Mouse (Mus musculus) MEL (cell line): ENCODE data around the gene Shisa9. TPM values are rescaled to one million over a fixed set of nuclear protein-coding genes. Genes with fewer than 3 reads are reported as not detected.

Source experiments
- DNase-seq: peaks from one replicate; pipeline ENCODE4 v3.0.0; 2011; ENCODE audit warnings: low read depth, low spot score
- H3K27ac ChIP-seq: 2 replicates; pipeline ENCODE4 v1.5.1; 2012; ENCODE audit warnings: low read depth, mild to moderate bottlenecking, control low read depth, low read length, moderate library complexity; ENCODE audit not compliant: control insufficient read depth
- H3K27me3 ChIP-seq, 2 experiments: fragments of 150-350 bp in 1 of 2; sonication (generic) in 1 of 2; 2 replicates each; pipeline ENCODE4 v1.6.1; 2012; ENCODE audit warnings: low read length in 2 of 2, mild to moderate bottlenecking in 2 of 2, improper control_type of control experiment in 1 of 2, moderate library complexity in 1 of 2; ENCODE audit not compliant: insufficient read depth in 2 of 2, control insufficient read depth in 1 of 2
- H3K36me3 ChIP-seq, 2 experiments: 2 replicates each; pipeline ENCODE4 v1.6.1; 2012 to 2014; ENCODE audit warnings: low read length in 2 of 2, improper control_type of control experiment in 1 of 2, inconsistent platforms in 1 of 2, mild to moderate bottlenecking in 1 of 2; ENCODE audit not compliant: insufficient read depth in 2 of 2, control insufficient read depth in 1 of 2
- H3K4me1 ChIP-seq, 2 experiments: fragments of 150-350 bp in 1 of 2; sonication (generic) in 1 of 2; 2 replicates each; pipeline ENCODE4 v1.6.1; 2012; ENCODE audit warnings: low read length in 2 of 2, improper control_type of control experiment in 1 of 2, mild to moderate bottlenecking in 1 of 2; ENCODE audit not compliant: insufficient read depth in 2 of 2, control insufficient read depth in 1 of 2
- H3K4me3 ChIP-seq, 2 experiments: fragments of 150-350 bp in 1 of 2; sonication (generic) in 1 of 2; 2 replicates each; pipeline ENCODE4 v1.5.1; 2012; ENCODE audit warnings: low read depth in 2 of 2, low read length in 2 of 2, mild to moderate bottlenecking in 2 of 2, moderate library complexity in 2 of 2, control low read depth in 1 of 2, improper control_type of control experiment in 1 of 2; ENCODE audit not compliant: control insufficient read depth in 1 of 2, insufficient read depth in 1 of 2
- H3K79me2 ChIP-seq: 2 replicates; pipeline ENCODE4 v1.6.1; 2012; ENCODE audit warnings: mild to moderate bottlenecking, low read length, moderate library complexity; ENCODE audit not compliant: control insufficient read depth, poor library complexity, insufficient read depth
- H3K9ac ChIP-seq: 2 replicates; pipeline ENCODE4 v1.6.1; 2012; ENCODE audit warnings: low read depth, mild to moderate bottlenecking, control low read depth, low read length, moderate library complexity; ENCODE audit not compliant: control insufficient read depth, poor library complexity, severe bottlenecking
- H3K9me3 ChIP-seq: fragments of 150-350 bp; sonication (generic); replicated peaks from 2 replicates; pipeline ENCODE4 v1.6.1; 2012; ENCODE audit warnings: mild to moderate bottlenecking, low read length, improper control_type of control experiment, moderate library complexity; ENCODE audit not compliant: insufficient read depth
- BHLHE40 ChIP-seq: IDR thresholded peaks from 2 replicates; pipeline ENCODE4 v1.6.1; 2012; ENCODE audit warnings: low read depth, mild to moderate bottlenecking, inconsistent platforms, low read length, improper control_type of control experiment, borderline replicate concordance
- CHD1 ChIP-seq: IDR thresholded peaks from 2 replicates; pipeline ENCODE4 v1.6.1; 2012; ENCODE audit warnings: low read depth, mild to moderate bottlenecking, inconsistent platforms, low read length, improper control_type of control experiment
- CHD2 ChIP-seq: IDR thresholded peaks from 2 replicates; pipeline ENCODE4 v1.6.1; 2011; ENCODE audit warnings: low read length, improper control_type of control experiment
- CTCF ChIP-seq, 3 experiments: IDR thresholded peaks in 2 of 3; conservative IDR thresholded peaks in 1 of 3; 2 replicates each; pipeline ENCODE4 v1.5.1; 2011 to 2012; ENCODE audit warnings: low read length in 3 of 3, low read depth in 2 of 3, mild to moderate bottlenecking in 2 of 3, improper control_type of control experiment in 1 of 3, inconsistent platforms in 1 of 3, mixed read lengths in 1 of 3, moderate library complexity in 1 of 3; ENCODE audit not compliant: control insufficient read depth in 1 of 3, insufficient read depth in 1 of 3, poor library complexity in 1 of 3, severe bottlenecking in 1 of 3
- ETS1 ChIP-seq: IDR thresholded peaks from 2 replicates; pipeline ENCODE4 v1.6.1; 2012; ENCODE audit warnings: low read depth, mild to moderate bottlenecking, inconsistent platforms, low read length, improper control_type of control experiment, moderate library complexity
- JUND ChIP-seq: IDR thresholded peaks from 2 replicates; pipeline ENCODE4 v1.6.1; 2011; ENCODE audit warnings: low read depth, mild to moderate bottlenecking, improper control_type of control experiment, low read length
- KAT2A ChIP-seq: conservative IDR thresholded peaks from 2 replicates; pipeline ENCODE4 v1.6.1; 2012; ENCODE audit warnings: low read depth, low read length, improper control_type of control experiment, inconsistent platforms
- MXI1 ChIP-seq: IDR thresholded peaks from 2 replicates; pipeline ENCODE4 v1.6.1; 2011; ENCODE audit warnings: mild to moderate bottlenecking, low read depth, low read length, improper control_type of control experiment
- MYC ChIP-seq: IDR thresholded peaks from 2 replicates; pipeline ENCODE4 v1.6.1; 2011; ENCODE audit warnings: low read depth, mild to moderate bottlenecking, low read length, improper control_type of control experiment, moderate library complexity
- NRF1 ChIP-seq: IDR thresholded peaks from 2 replicates; pipeline ENCODE4 v1.6.1; 2014; ENCODE audit warnings: low read depth, mild to moderate bottlenecking, inconsistent platforms, low read length, improper control_type of control experiment, moderate library complexity; ENCODE audit not compliant: poor library complexity, insufficient read depth, severe bottlenecking
- RAD21 ChIP-seq: IDR thresholded peaks from 2 replicates; pipeline ENCODE4 v1.6.1; 2011; ENCODE audit warnings: mild to moderate bottlenecking, low read depth, low read length, improper control_type of control experiment
- UBTF ChIP-seq: IDR thresholded peaks from 2 replicates; pipeline ENCODE4 v1.6.1; 2012; ENCODE audit warnings: low read depth, mild to moderate bottlenecking, inconsistent platforms, low read length, improper control_type of control experiment, moderate library complexity, borderline replicate concordance; ENCODE audit not compliant: insufficient read depth
- USF1 ChIP-seq: IDR thresholded peaks from 2 replicates; pipeline ENCODE4 v1.6.1; 2014; ENCODE audit warnings: low read depth, mild to moderate bottlenecking, inconsistent platforms, low read length, improper control_type of control experiment, moderate library complexity
- polyA plus RNA-seq, 2 experiments: library from polyadenylated mRNA; stranded (reverse) in 1 of 2; unstranded in 1 of 2; fragments of >175 nt in 1 of 2; fragments of >200 nt in 1 of 2; gene quantifications; 2 replicates each; pipeline versions ENCODE4 v1.2.1 to v1.2.4; 2012; ENCODE audit warnings: low replicate concordance in 2 of 2, low read depth in 1 of 2; ENCODE audit not compliant: insufficient read length in 2 of 2, insufficient read depth in 1 of 2, missing spikeins in 1 of 2
- total RNA-seq: library from RNA; depleted of rRNA; stranded (reverse); fragments of 300-350 nt; gene quantifications from 2 replicates; pipeline ENCODE4 v1.2.3, GENCODE M21; 2012

The Shisa9 gene
- total and polyA plus RNA-seq, 3 experiments = not detected

DNA sequence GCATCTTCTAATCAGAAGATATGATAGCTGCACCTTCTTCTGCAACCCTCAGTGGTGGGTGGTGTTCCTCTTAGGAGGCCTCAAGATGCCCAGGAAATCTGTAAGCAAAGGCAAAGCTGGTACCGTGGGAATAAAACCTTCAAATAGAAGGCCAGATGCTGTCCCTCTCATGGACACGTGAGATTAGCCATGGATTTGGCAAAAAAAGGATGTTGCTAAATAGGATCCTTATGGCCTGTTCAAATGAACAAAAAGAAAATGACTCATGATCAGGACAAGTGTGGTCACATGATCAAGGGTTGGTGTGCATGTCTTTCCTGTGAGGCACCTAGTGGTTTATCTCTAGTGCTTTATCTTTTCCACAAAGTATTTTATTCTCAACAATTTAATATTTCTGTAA, 194.1 kb downstream of the Shisa9 start:
- H3K4me1 ChIP-seq = no peaks in the 10 kb centered on the region
- H3K27ac ChIP-seq = no peak overlapping the region
- H3K36me3 ChIP-seq = no peaks in the 10 kb centered on the region
- H3K9me3 ChIP-seq = no peaks in the 10 kb centered on the region
- DNase-seq = no peak
- no peak for TF ChIP-seq RAD21
- no peak for TF ChIP-seq NRF1
- no peak for TF ChIP-seq CHD1
- TF ChIP-seq CTCF (IDR thresholded peaks at IDR 0.05 in 2 of 3, conservative IDR thresholded peaks at IDR 0.05 in 1 of 3; ENCODE audit: control insufficient read depth in 1 of 3, insufficient read depth in 1 of 3, low read depth in 2 of 3, low read length in 3 of 3, poor library complexity in 1 of 3, severe bottlenecking in 1 of 3) = no peak
- no peaks in the 10 kb centered on the region for H3K79me2 ChIP-seq
- no peak overlapping the region for H3K4me3 ChIP-seq
- no peak overlapping the region for H3K9ac ChIP-seq
- H3K27me3 ChIP-seq = no peaks in the 10 kb centered on the region

GRCm38 (mm10) chr16:12189739-12190138, 205.8 kb downstream of the Shisa9 start:
- Histone ChIP-seq H3K79me2 (no peaks in the 10 kb centered on the region), H3K27ac (no peak overlapping the region), H3K27me3 (no peaks in the 10 kb centered on the region), H3K9me3 (no peaks in the 10 kb centered on the region), H3K9ac (no peak overlapping the region), H3K36me3 (no peaks in the 10 kb centered on the region), H3K4me3 (no peak overlapping the region), H3K4me1 (no peaks in the 10 kb centered on the region)
- TF ChIP-seq MXI1 = no peak
- TF ChIP-seq CHD2 = no peak
- no peak for DNase-seq

DNA sequence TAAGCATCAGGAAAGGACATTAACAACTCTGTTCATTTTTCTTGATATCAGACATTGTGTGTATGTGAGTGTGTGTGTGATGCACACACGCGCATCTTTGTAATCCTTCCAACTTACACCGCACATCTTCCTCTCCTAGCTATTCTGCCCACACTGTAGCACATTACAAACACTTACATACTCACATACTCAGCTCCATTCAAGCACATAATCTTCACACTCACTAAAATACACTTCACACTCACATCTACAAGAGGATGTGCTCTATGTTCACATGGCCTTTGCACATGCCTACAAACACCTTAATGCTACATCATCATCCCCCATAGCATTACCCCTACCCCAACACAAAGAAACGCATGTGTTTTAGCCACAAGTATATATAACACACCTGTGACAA, 212.9 kb downstream of the Shisa9 start:
- DNase-seq = no peak
- no peaks in the 10 kb centered on the region for H3K79me2 ChIP-seq
- H3K4me1 ChIP-seq = no peaks in the 10 kb centered on the region
- no peak overlapping the region for H3K27ac ChIP-seq
- H3K27me3 ChIP-seq = no peaks in the 10 kb centered on the region
- no peak overlapping the region for H3K9ac ChIP-seq
- no peaks in the 10 kb centered on the region for H3K9me3 ChIP-seq
- TF ChIP-seq USF1 = no peak
- TF ChIP-seq KAT2A = no peak
- TF ChIP-seq JUND = no peak
- TF ChIP-seq ETS1 = no peak
- TF ChIP-seq CHD2 = no peak
- TF ChIP-seq MYC = no peak
- no peak for TF ChIP-seq BHLHE40
- no peak for TF ChIP-seq UBTF
- no peaks in the 10 kb centered on the region for H3K36me3 ChIP-seq
- H3K4me3 ChIP-seq = no peak overlapping the region
